Mouse (Mus musculus) midbrain, embryonic 15.5 days (tissue): ENCODE results near the gene Gys2. TPM values are rescaled to one million over a fixed set of nuclear protein-coding genes. Genes with fewer than 3 reads are reported as not detected.
A peak's percentile ranks its signal among the peaks of the same experiment; 100 is the strongest.
"Not testable (repeated sequence)": the region's sequence is repeated elsewhere in the genome, so short reads cannot be mapped to it uniquely, and the experiment has no call there.

Experiments
- ATAC-seq: fragments of 200-750 bp; cut with Nextera tagmentation; replicated peaks from 2 replicates; pipeline ENCODE4 v1.8.0; 2017; ENCODE audit warnings: moderate TSS enrichment
- H3K27ac ChIP-seq: fragments of 300-500 bp; sonication (generic); 2 replicates; pipeline ENCODE4 v1.5.1; 2015; ENCODE audit warnings: mild to moderate bottlenecking, inconsistent platforms
- H3K27me3 ChIP-seq: fragments of 300-500 bp; sonication (generic); replicated peaks from 2 replicates; pipeline ENCODE4 v1.6.1; 2015; ENCODE audit warnings: inconsistent platforms
- H3K36me3 ChIP-seq: fragments of 300-500 bp; sonication (generic); replicated peaks from 2 replicates; pipeline ENCODE4 v1.6.1; 2015; ENCODE audit warnings: inconsistent platforms
- H3K4me1 ChIP-seq: fragments of 300-500 bp; sonication (generic); 2 replicates; pipeline ENCODE4 v1.6.1; 2015; ENCODE audit warnings: inconsistent platforms
- H3K4me2 ChIP-seq: fragments of 300-500 bp; sonication (generic); 2 replicates; pipeline ENCODE4 v1.6.1; 2015; ENCODE audit warnings: inconsistent platforms, mild to moderate bottlenecking, moderate library complexity
- H3K4me3 ChIP-seq: fragments of 300-500 bp; sonication (generic); 2 replicates; pipeline ENCODE4 v1.5.1; 2015; ENCODE audit warnings: mild to moderate bottlenecking, inconsistent platforms
- H3K9ac ChIP-seq: fragments of 300-500 bp; sonication (generic); 2 replicates; pipeline ENCODE4 v1.6.1; 2015; ENCODE audit warnings: mild to moderate bottlenecking, inconsistent platforms
- H3K9me3 ChIP-seq: fragments of 300-500 bp; sonication (generic); 2 replicates; pipeline ENCODE4 v1.6.1; 2016; ENCODE audit warnings: inconsistent platforms
- WGBS: fragments of 180-500 bp; shearing (Covaris S2); methylation state at CpG from one replicate; pipeline ENCODE4 v1.1.7; 2015; ENCODE audit warnings: mixed read lengths; 5-methylcytosine and 5-hydroxymethylcytosine counted together
- polyA plus RNA-seq: library from polyadenylated mRNA; unstranded; fragments of >200 nt; fragmentation: Nextera tagmentation; extraction: Ambion mirVana; gene quantifications from 2 replicates; pipeline ENCODE4 v1.2.1, GENCODE M21; 2015

The Gys2 gene
- polyA plus RNA-seq, result 0.06 and 0.12 TPM in 2 replicates

DNA sequence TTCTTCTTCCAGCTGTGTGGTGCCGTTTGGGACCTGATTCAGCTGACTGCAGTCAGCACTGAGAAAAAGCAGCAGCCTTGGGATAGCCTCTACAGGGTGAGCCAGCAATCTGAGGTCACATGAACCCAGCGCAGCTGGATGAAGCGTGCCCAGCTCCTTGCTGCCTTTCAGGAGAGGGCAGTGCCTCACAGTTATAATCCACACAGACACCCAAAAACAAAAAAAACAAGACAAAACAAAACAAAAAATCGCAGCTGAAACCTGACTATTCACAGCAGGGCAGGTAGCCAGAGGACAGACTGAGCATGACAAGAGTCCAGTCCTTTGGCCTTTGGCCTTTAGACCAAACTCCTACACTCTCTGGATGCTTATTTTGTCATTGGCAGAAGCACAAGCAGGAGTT, at the start of gene Gys2:
Gys2 (minus strand) TSS at position 309 of the 403 bp plus-strand sequence.
- H3K9me3 ChIP-seq, result no peaks in the 10 kb centered on the region
- H3K4me3 ChIP-seq, result no peak within 1 kb of the TSS
- 68% methylated on average over 4 of the region's 4 CpGs for WGBS
- H3K4me1 ChIP-seq, result no peaks in the 10 kb centered on the region
- H3K4me2 ChIP-seq, result no peak within 1 kb of the TSS
- no peak within 1 kb of the TSS for H3K9ac ChIP-seq
- H3K36me3 ChIP-seq, result no peaks in the 10 kb centered on the region
- no peak within 1 kb of the TSS for H3K27ac ChIP-seq
- no peaks in the 10 kb centered on the region for H3K27me3 ChIP-seq
- ATAC-seq, result no peak

DNA sequence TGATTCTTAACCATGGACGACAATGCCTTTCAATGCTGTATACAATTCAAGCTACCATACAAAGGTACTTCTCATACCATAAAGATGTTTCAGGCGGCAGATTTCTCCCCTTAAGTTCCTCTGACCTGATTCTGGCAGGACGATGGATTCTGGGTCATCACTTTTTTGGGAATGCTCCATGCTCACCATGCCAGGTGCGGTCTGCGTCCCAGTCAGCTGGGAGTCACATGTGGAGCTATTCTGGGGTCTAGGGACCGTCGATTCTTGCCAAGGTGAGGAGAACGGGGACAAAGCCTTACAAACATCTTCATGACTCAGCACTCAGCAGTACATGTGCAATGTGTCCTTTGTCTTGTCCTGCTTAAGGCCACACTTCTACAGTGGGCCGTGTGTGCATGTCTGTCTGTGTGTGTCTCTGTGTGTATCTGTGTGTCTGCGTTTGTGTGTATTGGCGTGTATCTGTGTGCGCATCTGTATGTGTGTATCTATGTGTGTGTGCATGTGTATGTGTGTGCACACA, 48.7 kb upstream of the Gys2 start:
- Histone ChIP-seq H3K4me2 (no peak overlapping the region), H3K4me3 (no peak overlapping the region), H3K36me3 (no peaks in the 10 kb centered on the region), H3K27me3 (no peaks in the 10 kb centered on the region), H3K9ac (no peak overlapping the region), H3K9me3 (no peaks in the 10 kb centered on the region), H3K27ac (no peak overlapping the region), H3K4me1 (no peaks in the 10 kb centered on the region)
- no peak for ATAC-seq
- WGBS, result 84% methylated on average over 12 of the region's 12 CpGs

GRCm38 (mm10) chr6:142519110-142519509, 46.2 kb upstream of the Gys2 start:
- ATAC-seq, result peak; percentile 70
- Histone ChIP-seq H3K4me1 (no peaks in the 10 kb centered on the region), H3K4me2 (no peak overlapping the region), H3K9ac (no peak overlapping the region), H3K4me3 (no peak overlapping the region), H3K9me3 (no peaks in the 10 kb centered on the region), H3K27me3 (no peaks in the 10 kb centered on the region), H3K27ac (no peak overlapping the region), H3K36me3 (no peaks in the 10 kb centered on the region)
- WGBS, result 15% methylated on average over 6 of the region's 6 CpGs

DNA sequence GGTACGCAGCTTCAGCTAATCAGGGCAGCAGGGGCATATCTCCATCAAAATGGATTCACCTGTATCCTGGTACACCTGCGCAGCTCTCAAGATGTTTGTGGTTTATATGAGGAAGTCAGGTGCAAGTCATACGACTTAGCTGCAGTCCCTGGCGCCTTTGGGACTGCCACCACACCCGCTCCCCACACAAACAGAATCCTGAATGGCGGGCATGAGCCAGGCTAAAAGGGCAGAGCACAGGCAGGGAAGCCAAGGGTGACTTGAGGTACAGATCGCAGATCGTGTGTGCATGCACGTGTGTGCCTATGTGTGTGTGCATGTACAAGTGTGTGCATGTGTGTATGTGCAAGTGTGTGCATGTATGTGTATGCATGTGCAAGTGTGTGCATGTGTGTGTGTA, 42.5 kb upstream of the Gys2 start:
- not testable (repeated sequence) for H3K4me1 ChIP-seq, H3K9me3 ChIP-seq, H3K4me2 ChIP-seq, H3K27ac ChIP-seq, H3K27me3 ChIP-seq, H3K9ac ChIP-seq, ATAC-seq, H3K36me3 ChIP-seq, H3K4me3 ChIP-seq
- 75% methylated on average over 9 of the region's 9 CpGs for WGBS

GRCm38 (mm10) chr6:142514912-142515311, 42.0 kb upstream of the Gys2 start:
- peaks cover 8% of the 10 kb centered on the region; the same call in 1 of the 2 replicates for H3K27me3 ChIP-seq
- no peak; the same call in 1 of the 2 replicates for ATAC-seq
- no peaks in the 10 kb centered on the region for H3K36me3 ChIP-seq
- H3K9ac ChIP-seq, result no peak overlapping the region
- no peak overlapping the region for H3K4me3 ChIP-seq
- H3K4me2 ChIP-seq, result no peak overlapping the region
- no peak overlapping the region for H3K27ac ChIP-seq
- no peaks in the 10 kb centered on the region for H3K9me3 ChIP-seq
- H3K4me1 ChIP-seq, result no peaks in the 10 kb centered on the region
- 6% methylated on average over 10 of the region's 10 CpGs for WGBS

DNA sequence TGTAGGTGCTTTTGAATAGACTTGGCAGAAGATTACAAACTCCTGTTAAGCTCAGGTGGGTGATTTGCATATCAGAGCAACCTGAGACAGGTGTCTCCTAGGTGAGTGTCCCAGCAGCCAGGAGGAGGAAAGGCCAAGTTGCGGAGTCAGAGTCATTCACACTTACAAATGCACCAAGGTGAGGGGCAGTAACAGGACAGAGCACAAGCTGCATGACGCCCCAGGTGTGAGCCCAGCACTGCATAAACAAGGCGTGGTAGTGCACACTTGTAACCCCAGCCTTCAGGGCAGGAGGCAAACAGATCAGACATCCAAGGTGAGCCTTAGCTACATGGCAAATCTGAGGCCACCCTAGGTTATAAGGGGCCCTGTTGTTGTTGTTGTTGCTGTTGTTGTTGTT, 40.0 kb upstream of the Gys2 start:
- WGBS, result 67% methylated on average over 3 of the region's 3 CpGs
- H3K4me3 ChIP-seq, result no peak overlapping the region
- H3K27ac ChIP-seq, result no peak overlapping the region
- H3K9ac ChIP-seq, result no peak overlapping the region
- H3K27me3 ChIP-seq, result peaks cover 14% of the 10 kb centered on the region
- H3K4me2 ChIP-seq, result no peak overlapping the region
- no peaks in the 10 kb centered on the region for H3K9me3 ChIP-seq
- peaks cover 7% of the 10 kb centered on the region for H3K4me1 ChIP-seq
- no peak for ATAC-seq
- H3K36me3 ChIP-seq, result no peaks in the 10 kb centered on the region

- H3K27ac ChIP-seq, result no peak overlapping the region
- no peak overlapping the region for H3K4me3 ChIP-seq
- no peaks in the 10 kb centered on the region for H3K36me3 ChIP-seq
- H3K9me3 ChIP-seq, result no peaks in the 10 kb centered on the region
- peaks cover 14% of the 10 kb centered on the region for H3K27me3 ChIP-seq
- no peak overlapping the region for H3K9ac ChIP-seq
- 30% methylated on average over 12 of the region's 12 CpGs for whole genome bisulfite sequencing
- no peak overlapping the region for H3K4me2 ChIP-seq
- H3K4me1 ChIP-seq, result peaks cover 11% of the 10 kb centered on the region
- no peak for ATAC-seq
Measured at GRCm38 (mm10) chr6:142511516-142512135, 38.7 kb upstream of the Gys2 start.

DNA sequence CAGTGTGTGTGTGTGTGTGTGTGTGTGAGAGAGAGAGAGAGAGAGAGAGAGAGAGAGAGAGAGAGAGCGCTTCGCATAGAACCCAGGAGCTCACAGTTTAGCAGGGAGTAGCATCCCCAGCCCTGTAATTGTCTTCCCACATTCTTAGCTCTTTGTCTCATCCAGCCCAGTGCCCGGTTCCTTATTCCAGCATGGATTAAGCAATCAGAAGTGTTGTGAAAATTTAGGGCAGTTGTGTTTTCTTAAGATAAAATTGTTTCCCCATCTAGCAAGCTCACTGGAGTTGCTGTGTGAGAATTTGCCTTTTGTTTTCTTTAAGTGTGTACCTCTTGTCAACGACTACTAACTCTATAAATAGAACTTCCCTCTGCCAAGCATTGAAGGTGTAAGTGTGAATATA, 35.8 kb upstream of the Gys2 start:
- Histone ChIP-seq H3K9me3 (no peaks in the 10 kb centered on the region), H3K9ac (no peak overlapping the region), H3K27me3 (peaks cover 14% of the 10 kb centered on the region), H3K4me3 (no peak overlapping the region), H3K4me2 (peak overlapping the region; percentile 84; the same call in 1 of the 2 replicates), H3K4me1 (peaks cover 26% of the 10 kb centered on the region), H3K27ac (no peak overlapping the region), H3K36me3 (no peaks in the 10 kb centered on the region)
- 25% methylated on average over 4 of the region's 4 CpGs for WGBS
- no peak for ATAC-seq

DNA sequence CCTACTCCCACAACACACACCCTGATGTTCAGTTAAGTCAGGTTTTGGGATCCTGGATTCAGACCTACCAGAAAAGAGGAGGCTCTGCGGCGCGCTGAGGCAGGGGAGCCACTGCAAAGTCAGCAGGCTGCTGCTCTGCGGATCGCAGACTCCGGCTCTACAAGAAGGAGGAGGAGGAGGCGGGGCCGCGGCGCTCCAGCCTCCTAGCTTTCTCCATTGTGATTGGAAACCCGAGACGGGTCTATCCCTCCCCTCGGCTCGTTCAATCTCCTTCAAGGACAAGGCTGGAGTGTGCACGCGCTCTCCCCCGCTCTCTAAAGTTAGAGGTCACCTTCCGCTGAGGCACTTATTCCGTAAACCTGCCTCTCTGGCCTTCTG, 34.9 kb upstream of the Gys2 start, which contains the start of gene Ldhb:
Ldhb (minus strand) TSS at position 173 of the 378 bp plus-strand sequence.
- Histone ChIP-seq H3K36me3 (no peaks in the 10 kb centered on the region), H3K9me3 (no peaks in the 10 kb centered on the region), H3K4me2 (peak within 1 kb of the TSS; percentile 84), H3K4me1 (peaks cover 26% of the 10 kb centered on the region), H3K9ac (peak within 1 kb of the TSS; percentile 79), H3K27me3 (peaks cover 14% of the 10 kb centered on the region), H3K4me3 (peak within 1 kb of the TSS; percentile 57), H3K27ac (peak within 1 kb of the TSS; percentile 73)
- under 1% methylated on average over 19 of the region's 19 CpGs for WGBS
- ATAC-seq, result peak; percentile 98

DNA sequence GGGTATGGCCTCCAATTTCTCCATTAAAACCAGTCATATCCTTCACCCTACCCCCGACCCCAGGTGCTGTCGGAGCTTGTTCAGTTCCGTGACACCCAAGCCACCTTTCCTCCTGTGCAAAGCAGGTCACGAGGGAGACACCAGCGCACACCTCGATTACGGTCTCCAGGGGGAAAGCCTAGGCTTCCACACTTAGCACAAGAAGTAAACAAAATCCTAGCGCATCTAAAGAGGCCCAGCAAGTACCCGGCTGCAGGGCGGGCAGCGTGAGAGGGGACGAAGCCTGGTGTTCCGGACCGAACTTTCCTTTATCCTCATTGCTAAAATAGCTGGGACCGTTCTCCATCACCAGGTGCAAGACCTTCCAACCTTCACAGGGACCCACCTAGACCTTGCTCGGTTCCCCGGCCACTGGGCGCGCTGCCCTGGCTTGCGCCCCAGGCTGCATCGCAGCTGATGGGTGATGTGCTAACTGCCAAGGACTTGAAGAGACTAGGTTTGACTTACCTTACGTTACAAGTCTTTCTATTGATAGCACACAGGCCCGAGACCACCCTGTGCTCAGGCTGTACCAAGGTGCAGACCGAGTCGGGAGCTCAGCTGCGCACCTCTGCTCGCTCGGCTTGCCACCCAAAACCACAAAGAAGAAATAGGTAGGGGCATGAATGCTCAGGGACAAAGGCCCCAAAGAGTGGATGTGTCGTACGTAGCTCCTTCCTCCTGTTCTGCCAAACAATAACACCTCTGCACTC, 34.3 kb upstream of the Gys2 start:
- Histone ChIP-seq H3K27ac (peak overlapping the region; percentile 73), H3K9ac (peak overlapping the region; percentile 79), H3K4me3 (peak overlapping the region; percentile 57), H3K4me2 (peak overlapping the region; percentile 84), H3K4me1 (peaks cover 26% of the 10 kb centered on the region), H3K27me3 (peaks cover 14% of the 10 kb centered on the region), H3K9me3 (no peaks in the 10 kb centered on the region), H3K36me3 (no peaks in the 10 kb centered on the region)
- peak; percentile 87 for ATAC-seq
- 1% methylated on average over 30 of the region's 30 CpGs for WGBS

GRCm38 (mm10) chr6:142506338-142507032, 33.6 kb upstream of the Gys2 start:
- Histone ChIP-seq H3K36me3 (no peaks in the 10 kb centered on the region), H3K4me1 (peaks cover 26% of the 10 kb centered on the region), H3K27ac (no peak overlapping the region), H3K4me3 (peak overlapping the region; percentile 57), H3K9me3 (no peaks in the 10 kb centered on the region), H3K4me2 (peak overlapping the region; percentile 84), H3K9ac (peak overlapping the region; percentile 79), H3K27me3 (peaks cover 14% of the 10 kb centered on the region)
- 7% methylated on average over 10 of the region's 10 CpGs for WGBS
- no peak for ATAC-seq

DNA sequence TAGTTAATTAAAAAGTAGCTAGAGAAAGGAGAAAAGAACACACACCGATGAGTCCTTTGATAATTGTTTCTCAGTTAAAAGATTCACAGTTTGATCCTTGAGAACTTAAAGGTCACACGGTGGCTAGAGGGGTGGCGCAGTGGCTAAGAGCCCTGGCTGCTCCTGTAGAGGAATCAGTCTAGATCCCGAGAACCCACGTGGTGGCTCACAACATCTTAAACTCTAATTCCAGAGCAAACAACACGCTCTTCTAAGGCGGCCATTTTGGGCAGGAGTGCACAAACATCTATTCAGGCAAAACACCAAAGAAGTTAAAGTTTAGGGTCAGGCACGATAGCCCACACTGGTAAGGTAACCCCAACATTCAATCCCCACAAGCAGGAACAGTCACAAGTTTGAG, 30.7 kb upstream of the Gys2 start:
- no peaks in the 10 kb centered on the region for H3K27me3 ChIP-seq
- no peak overlapping the region for H3K9ac ChIP-seq
- H3K36me3 ChIP-seq, result peaks cover 8% of the 10 kb centered on the region; the same call in 1 of the 2 replicates
- H3K4me2 ChIP-seq, result no peak overlapping the region
- peaks cover 26% of the 10 kb centered on the region for H3K4me1 ChIP-seq
- no peak overlapping the region for H3K27ac ChIP-seq
- 74% methylated on average over 8 of the region's 8 CpGs for WGBS
- no peak overlapping the region for H3K4me3 ChIP-seq
- ATAC-seq, result no peak
- H3K9me3 ChIP-seq, result no peaks in the 10 kb centered on the region
